Mouse (Mus musculus) liver, adult 2 months (tissue): ENCODE results near the gene Lrig1. TPM values are rescaled to one million over a fixed set of nuclear protein-coding genes. Genes with fewer than 3 reads are reported as not detected.

Source experiments
- DNase-seq: peaks from one replicate; pipeline ENCODE4 v3.0.0-alpha.2; 2011; ENCODE audit warnings: low read depth, low spot score; ENCODE audit errors: extremely low read depth
- H3K27ac ChIP-seq: fragments of 200-500 bp; replicated peaks from 2 replicates; pipeline ENCODE4 v1.5.1; 2012; ENCODE audit warnings: low read depth, mild to moderate bottlenecking, control low read depth, inconsistent platforms, low read length; ENCODE audit not compliant: insufficient read depth
- H3K27me3 ChIP-seq: fragments of 200-500 bp; 2 replicates; pipeline ENCODE4 v1.6.1; 2012; ENCODE audit warnings: mild to moderate bottlenecking, moderate library complexity, low read length, inconsistent platforms; ENCODE audit not compliant: control insufficient read depth, insufficient read depth
- H3K36me3 ChIP-seq: fragments of 200-500 bp; 2 replicates; pipeline ENCODE4 v1.6.1; 2012; ENCODE audit warnings: low read length, inconsistent platforms; ENCODE audit not compliant: control insufficient read depth, insufficient read depth
- H3K4me1 ChIP-seq: fragments of 200-500 bp; 2 replicates; pipeline ENCODE4 v1.6.1; 2011; ENCODE audit warnings: low read length; ENCODE audit not compliant: control insufficient read depth, insufficient read depth
- H3K4me3 ChIP-seq: fragments of 200-500 bp; 2 replicates; pipeline ENCODE4 v1.5.1; 2011; ENCODE audit warnings: low read depth, mild to moderate bottlenecking, control low read depth, low read length, moderate library complexity; ENCODE audit not compliant: insufficient read depth
- H3K79me2 ChIP-seq: fragments of 200-500 bp; 2 replicates; pipeline ENCODE4 v1.6.1; 2012; ENCODE audit warnings: inconsistent platforms, mild to moderate bottlenecking, low read length, moderate library complexity; ENCODE audit not compliant: control insufficient read depth, insufficient read depth
- H3K9ac ChIP-seq: fragments of 200-500 bp; 2 replicates; pipeline ENCODE4 v1.6.1; 2012; ENCODE audit warnings: low read depth, mild to moderate bottlenecking, control low read depth, inconsistent platforms, low read length
- CTCF ChIP-seq: fragments of 200-500 bp; IDR thresholded peaks from 2 replicates; pipeline ENCODE4 v1.5.1; 2011; ENCODE audit warnings: low read depth, low read length, control low read depth
- POLR2A ChIP-seq: fragments of 200-500 bp; IDR thresholded peaks from 2 replicates; pipeline ENCODE4 v1.6.1; 2011; ENCODE audit warnings: low read length, control low read depth; ENCODE audit not compliant: insufficient read depth; ENCODE audit errors: extremely low read depth
- WGBS: fragments of 180-500 bp; shearing (Covaris S2); methylation state at CpG from one replicate; pipeline ENCODE4 v1.1.7; 2018; 5-methylcytosine and 5-hydroxymethylcytosine counted together
- polyA plus RNA-seq: library from polyadenylated mRNA; depleted of rRNA; stranded (reverse); fragments of >200 nt; gene quantifications from 2 replicates; pipeline ENCODE4 v1.2.3, GENCODE M21; 2012
- total RNA-seq: library from RNA; depleted of rRNA; stranded (reverse); fragments of >200 nt; gene quantifications from 2 replicates; pipeline ENCODE4 v1.2.3, GENCODE M21; 2014

Gene Lrig1
- total and polyA plus RNA-seq, 2 experiments, result 12.4 to 14.8 TPM

DNA sequence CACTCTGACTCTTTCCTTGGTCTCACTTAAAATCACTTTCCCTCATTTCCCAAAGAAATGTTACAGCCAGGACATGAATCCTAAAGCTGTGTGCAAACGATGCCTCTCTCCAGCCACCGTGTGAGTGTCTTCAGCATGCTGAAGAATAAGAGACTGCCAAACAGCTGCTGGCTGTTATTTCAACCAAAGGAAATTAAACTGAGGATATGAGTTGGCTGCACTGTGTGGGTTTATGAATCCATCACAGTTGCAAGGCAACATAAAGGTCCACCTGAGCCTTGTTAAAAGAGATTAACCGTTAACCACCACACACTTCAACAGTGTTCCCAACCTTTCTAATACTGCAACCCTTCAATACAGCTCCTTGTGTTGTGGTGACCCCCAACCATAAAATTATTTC lies 22.5 kb downstream of the Lrig1 start:
- Histone ChIP-seq H3K9ac (no peak overlapping the region), H3K36me3 (no peaks in the 10 kb centered on the region), H3K4me3 (no peak overlapping the region), H3K27me3 (no peaks in the 10 kb centered on the region), H3K79me2 (peaks cover 39% of the 10 kb centered on the region; the same call in 1 of the 2 replicates), H3K4me1 (peaks cover 41% of the 10 kb centered on the region), H3K27ac (no peak overlapping the region)
- no peak for TF ChIP-seq CTCF
- TF ChIP-seq POLR2A, result no peak
- WGBS, result 32% methylated on average over 3 of the region's 3 CpGs
- DNase-seq, result no peak

DNA sequence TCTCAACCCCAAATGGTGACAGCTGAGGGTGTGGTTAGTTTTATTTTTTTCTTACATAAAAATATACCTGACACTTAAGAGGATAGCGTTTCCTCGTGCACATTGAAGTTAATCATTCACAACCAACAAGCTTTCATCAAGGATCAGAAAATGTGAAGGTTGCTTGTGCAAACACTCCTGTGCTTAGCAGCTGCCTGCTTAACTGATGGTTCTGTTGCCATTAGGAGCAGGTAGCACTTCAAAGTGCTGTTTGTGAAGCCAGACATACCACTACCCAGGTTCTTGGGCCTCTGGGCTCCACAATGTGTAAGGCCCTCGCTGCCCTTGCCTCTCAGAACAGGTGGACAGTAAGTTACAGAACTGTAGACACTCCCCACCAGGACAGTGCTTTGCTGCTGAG lies 23.1 kb downstream of the Lrig1 start:
- no peak overlapping the region for H3K4me3 ChIP-seq
- H3K36me3 ChIP-seq, result no peaks in the 10 kb centered on the region
- peak overlapping the region; percentile 16; the same call in 1 of the 2 replicates for H3K27ac ChIP-seq
- TF ChIP-seq POLR2A, result no peak
- TF ChIP-seq CTCF, result no peak
- peaks cover 36% of the 10 kb centered on the region for H3K4me1 ChIP-seq
- H3K27me3 ChIP-seq, result no peaks in the 10 kb centered on the region
- H3K79me2 ChIP-seq, result peaks cover 38% of the 10 kb centered on the region; the same call in 1 of the 2 replicates
- WGBS, result 13% methylated on average over 3 of the region's 3 CpGs
- peak; percentile 82 for DNase-seq
- no peak overlapping the region; the same call in 1 of the 2 replicates for H3K9ac ChIP-seq

DNA sequence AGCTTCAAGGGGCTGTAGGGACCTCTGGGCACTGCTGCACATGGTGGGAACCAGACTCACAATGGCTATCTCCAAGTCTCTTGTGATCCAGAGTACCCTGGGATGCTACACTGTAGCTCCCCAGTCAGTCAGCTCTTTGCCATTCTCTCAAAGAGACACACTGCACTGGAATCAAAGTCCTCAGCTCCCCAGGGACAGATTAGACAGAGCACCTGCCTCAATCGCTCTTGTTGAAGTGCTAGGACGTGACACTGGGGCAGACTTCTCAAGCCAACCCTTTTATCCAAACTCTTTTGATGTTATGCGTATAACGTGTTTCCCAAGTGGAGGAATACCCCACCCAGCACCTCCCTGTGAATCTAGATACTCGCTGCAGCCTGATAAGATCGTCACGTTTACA lies 23.7 kb downstream of the Lrig1 start:
- 25% methylated on average over 7 of the region's 7 CpGs for WGBS
- Histone ChIP-seq H3K79me2 (peaks cover 36% of the 10 kb centered on the region; the same call in 1 of the 2 replicates), H3K27ac (peak overlapping the region; percentile 16), H3K36me3 (no peaks in the 10 kb centered on the region), H3K27me3 (no peaks in the 10 kb centered on the region), H3K9ac (no peak overlapping the region), H3K4me3 (no peak overlapping the region), H3K4me1 (peaks cover 31% of the 10 kb centered on the region)
- DNase-seq, result peak; percentile 61
- TF ChIP-seq CTCF, result no peak
- no peak for TF ChIP-seq POLR2A

DNA sequence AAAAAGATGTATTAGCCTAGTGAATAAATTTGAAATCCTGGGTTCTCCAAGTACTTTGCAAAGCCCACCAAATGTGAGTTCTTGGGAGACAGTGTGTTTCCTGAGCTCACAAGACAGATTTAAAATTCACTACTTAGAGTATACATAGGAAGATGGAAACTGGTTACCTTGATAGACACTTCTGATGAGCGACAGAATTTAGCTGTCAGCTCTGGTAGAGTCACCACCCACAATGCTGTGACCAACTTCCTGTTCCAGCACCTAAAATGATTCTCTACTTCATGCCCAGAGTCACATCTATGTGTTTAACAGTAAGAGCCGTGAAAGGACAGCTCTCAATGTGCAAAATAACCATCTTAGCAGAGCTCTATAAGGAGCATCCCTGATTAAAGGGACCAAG lies 27.5 kb downstream of the Lrig1 start:
- 80% methylated on average over 2 of the region's 2 CpGs for WGBS
- TF ChIP-seq CTCF (no peak), POLR2A (no peak)
- Histone ChIP-seq H3K27me3 (no peaks in the 10 kb centered on the region), H3K36me3 (no peaks in the 10 kb centered on the region), H3K9ac (no peak overlapping the region), H3K27ac (no peak overlapping the region), H3K4me3 (no peak overlapping the region), H3K4me1 (peaks cover 51% of the 10 kb centered on the region), H3K79me2 (peaks cover 26% of the 10 kb centered on the region; the same call in 1 of the 2 replicates)
- DNase-seq, result no peak

DNA sequence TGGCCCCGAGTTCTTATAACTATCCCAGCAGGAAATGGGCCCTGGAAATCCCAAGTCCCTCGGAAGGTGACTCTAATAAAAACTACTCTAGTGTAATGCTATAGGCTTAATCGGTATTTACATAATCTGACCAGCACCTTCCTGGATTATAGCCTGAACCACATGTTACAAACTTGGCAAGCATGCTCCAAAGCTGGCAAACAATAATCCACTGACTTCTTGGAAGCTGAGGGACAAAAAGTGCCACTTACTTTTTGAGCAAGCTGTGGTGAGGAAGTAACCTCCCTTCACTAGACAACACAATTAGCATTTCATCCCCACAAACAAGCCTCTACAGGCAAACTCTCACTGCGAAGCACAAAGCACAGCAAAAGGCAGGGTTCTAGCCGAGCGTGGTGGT lies 30.6 kb downstream of the Lrig1 start:
- 38% methylated on average over 6 of the region's 6 CpGs for WGBS
- Histone ChIP-seq H3K27ac (peak overlapping the region; percentile 95), H3K4me1 (peaks cover 45% of the 10 kb centered on the region), H3K9ac (0 out of 2 replicates have a peak overlapping the region, but pooled peaks have one; percentile 10), H3K27me3 (no peaks in the 10 kb centered on the region), H3K36me3 (no peaks in the 10 kb centered on the region), H3K4me3 (no peak overlapping the region), H3K79me2 (peaks cover 28% of the 10 kb centered on the region; the same call in 1 of the 2 replicates)
- TF ChIP-seq POLR2A (no peak), CTCF (no peak)
- peak; percentile 80 for DNase-seq

DNA sequence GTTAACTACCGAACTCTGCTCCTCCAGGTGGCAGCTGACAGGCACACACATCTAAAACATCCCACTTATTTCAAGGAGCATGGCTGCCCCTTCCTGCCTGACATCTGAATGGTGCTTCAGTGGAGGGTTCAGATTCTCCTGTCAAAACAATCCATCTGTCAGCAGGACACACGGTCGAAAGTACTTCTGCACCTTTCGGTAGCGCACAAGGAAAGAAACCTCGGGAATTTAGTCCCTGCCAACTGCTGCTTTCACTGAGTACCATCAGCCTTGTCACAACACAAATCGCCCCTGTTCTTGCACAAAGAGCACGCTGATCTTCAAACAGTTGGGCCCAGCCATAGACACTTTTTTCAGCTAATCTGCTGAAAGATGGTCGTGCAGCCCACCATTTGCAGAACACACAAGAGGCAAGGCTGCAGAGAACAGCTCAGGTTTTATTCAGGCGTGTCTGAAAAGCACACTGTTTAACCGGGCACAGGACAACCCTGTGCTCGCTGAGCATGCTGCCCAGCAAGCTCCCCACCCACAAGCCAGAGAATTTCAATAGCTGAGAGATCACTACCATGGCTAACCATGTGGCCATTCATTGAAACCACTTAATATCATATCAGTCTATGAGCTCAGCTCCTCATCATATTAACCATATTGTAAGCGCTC lies 31.6 kb downstream of the Lrig1 start:
- peak overlapping the region; percentile 95 for H3K27ac ChIP-seq
- WGBS, result 34% methylated on average over 13 of the region's 13 CpGs
- TF ChIP-seq CTCF (no peak), POLR2A (no peak)
- H3K4me1 ChIP-seq, result peaks cover 45% of the 10 kb centered on the region
- H3K27me3 ChIP-seq, result no peaks in the 10 kb centered on the region
- peaks cover 24% of the 10 kb centered on the region; the same call in 1 of the 2 replicates for H3K79me2 ChIP-seq
- no peaks in the 10 kb centered on the region for H3K36me3 ChIP-seq
- DNase-seq, result peak; percentile 57
- no peak overlapping the region for H3K9ac ChIP-seq
- no peak overlapping the region for H3K4me3 ChIP-seq
